Mouse (Mus musculus): Measurements from ENCODE around the gene Coro1c. TPM values are rescaled to one million over a fixed set of nuclear protein-coding genes. Genes with fewer than 3 reads are reported as not detected.
"Not testable (repeated sequence)": the region's sequence is repeated elsewhere in the genome, so short reads cannot be mapped to it uniquely, and the experiment has no call there.

The Coro1c gene
- polyA plus RNA-seq, 1 experiment from 2014 or later: 72.7 TPM

- WGBS: 77% methylated on average over 4 of the region's 4 CpGs
- ATAC-seq (replicated peaks; ENCODE audit: insufficient number of reproducible peaks, insufficient read depth, low FRiP score, low read depth): no peak
- Histone ChIP-seq H3K4me3 (no peak overlapping the region), H3K4me2 (no peak overlapping the region), H3K27me3 (no peaks in the 10 kb centered on the region), H3K4me1 (replicated peaks) (no peaks in the 10 kb centered on the region), H3K9ac (no peak overlapping the region), H3K9me3 (replicated peaks) (no peaks in the 10 kb centered on the region), H3K27ac (no peak overlapping the region), H3K36me3 (no peaks in the 10 kb centered on the region)
Observed at GRCm38 (mm10) chr5:113826619-113827018, 81.9 kb downstream of the Coro1c start.

DNA sequence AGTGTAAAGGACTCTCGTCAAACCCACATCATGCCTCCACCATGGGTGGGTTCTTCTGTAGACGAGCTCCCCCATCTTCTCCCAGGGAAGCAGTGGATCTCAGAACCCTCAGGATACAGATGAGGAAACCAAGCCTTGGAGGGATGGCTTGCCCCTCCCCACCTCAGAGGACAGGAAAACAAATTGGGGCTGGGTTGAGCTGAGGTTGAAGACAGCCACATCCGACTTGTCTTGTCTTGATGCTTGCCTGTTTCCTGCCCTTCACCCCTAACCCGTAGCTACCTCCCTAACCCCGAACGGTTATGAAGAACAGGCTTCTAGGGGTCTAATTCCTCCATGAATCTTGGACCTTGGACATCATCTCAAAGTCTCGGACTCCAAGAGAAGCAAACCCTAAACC, 83.0 kb downstream of the Coro1c start:
- no peak overlapping the region for H3K4me2 ChIP-seq
- no peak overlapping the region for H3K27ac ChIP-seq
- no peaks in the 10 kb centered on the region for H3K36me3 ChIP-seq

GRCm38 (mm10) chr5:113824228-113824627, 84.3 kb downstream of the Coro1c start:
- 79% methylated on average over 4 of the region's 4 CpGs for WGBS
- Histone ChIP-seq H3K27ac (no peak overlapping the region), H3K9ac (no peak overlapping the region), H3K4me3 (no peak overlapping the region), H3K9me3 (replicated peaks) (no peaks in the 10 kb centered on the region), H3K4me2 (no peak overlapping the region), H3K27me3 (no peaks in the 10 kb centered on the region), H3K36me3 (no peaks in the 10 kb centered on the region), H3K4me1 (replicated peaks) (no peaks in the 10 kb centered on the region)
- no peak for ATAC-seq (replicated peaks; ENCODE audit: insufficient number of reproducible peaks, insufficient read depth, low FRiP score, low read depth)

More for the DNA sequence above, 83.0 kb downstream of the Coro1c start:
- Histone ChIP-seq H3K9ac (no peak overlapping the region), H3K27me3 (no peaks in the 10 kb centered on the region), H3K9me3 (replicated peaks) (no peaks in the 10 kb centered on the region), H3K4me1 (replicated peaks) (no peaks in the 10 kb centered on the region), H3K4me3 (no peak overlapping the region)
- ATAC-seq (replicated peaks; ENCODE audit: insufficient number of reproducible peaks, insufficient read depth, low FRiP score, low read depth): no peak
- WGBS: 71% methylated on average over 7 of the region's 7 CpGs

GRCm38 (mm10) chr5:113818572-113818971, 90.0 kb downstream of the Coro1c start:
- peaks cover 3% of the 10 kb centered on the region; the same call in 1 of the 2 replicates for H3K4me1 ChIP-seq (replicated peaks)
- H3K27ac ChIP-seq: no peak overlapping the region
- 70% methylated on average over 14 of the region's 14 CpGs for WGBS
- H3K9me3 ChIP-seq (replicated peaks): no peaks in the 10 kb centered on the region
- ATAC-seq (replicated peaks; ENCODE audit: insufficient number of reproducible peaks, insufficient read depth, low FRiP score, low read depth): no peak
- H3K4me3 ChIP-seq: no peak overlapping the region
- H3K4me2 ChIP-seq: no peak overlapping the region
- H3K27me3 ChIP-seq: peaks cover 9% of the 10 kb centered on the region
- H3K36me3 ChIP-seq: no peaks in the 10 kb centered on the region
- no peak overlapping the region for H3K9ac ChIP-seq

DNA sequence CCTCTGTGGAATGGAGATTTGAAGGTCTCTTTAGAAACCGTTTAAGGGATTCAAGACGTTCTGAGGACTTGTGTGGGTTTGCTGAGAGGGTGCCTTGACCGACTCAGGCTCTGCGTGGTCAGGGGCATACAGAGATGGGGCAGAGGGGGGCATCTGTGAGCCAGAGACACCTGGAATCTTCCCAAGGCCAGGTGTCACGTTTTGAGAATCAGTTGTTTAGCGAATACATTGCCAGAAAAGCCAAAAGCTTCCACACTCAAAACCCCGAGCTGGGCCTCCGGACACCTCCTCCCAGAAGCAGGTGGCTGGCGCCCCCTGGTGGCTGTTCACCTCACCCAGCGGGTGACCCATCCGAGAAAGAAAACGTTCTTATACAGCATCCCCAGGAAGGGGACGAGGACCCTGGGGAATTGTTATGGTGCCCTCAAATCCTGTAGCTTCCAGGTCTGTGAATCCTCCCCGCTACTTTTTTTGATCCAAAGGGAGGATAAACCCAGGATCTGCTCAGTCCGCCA, 92.9 kb downstream of the Coro1c start:
- H3K9ac ChIP-seq: no peak overlapping the region
- no peak overlapping the region for H3K4me3 ChIP-seq
- peaks cover 3% of the 10 kb centered on the region; the same call in 1 of the 2 replicates for H3K4me1 ChIP-seq (replicated peaks)
- 13% methylated on average over 15 of the region's 15 CpGs for WGBS
- no peak overlapping the region for H3K4me2 ChIP-seq
- peaks cover 9% of the 10 kb centered on the region for H3K27me3 ChIP-seq
- no peak for ATAC-seq (replicated peaks; ENCODE audit: insufficient number of reproducible peaks, insufficient read depth, low FRiP score, low read depth)
- H3K27ac ChIP-seq: no peak overlapping the region
- no peaks in the 10 kb centered on the region for H3K36me3 ChIP-seq
- no peaks in the 10 kb centered on the region for H3K9me3 ChIP-seq (replicated peaks)

DNA sequence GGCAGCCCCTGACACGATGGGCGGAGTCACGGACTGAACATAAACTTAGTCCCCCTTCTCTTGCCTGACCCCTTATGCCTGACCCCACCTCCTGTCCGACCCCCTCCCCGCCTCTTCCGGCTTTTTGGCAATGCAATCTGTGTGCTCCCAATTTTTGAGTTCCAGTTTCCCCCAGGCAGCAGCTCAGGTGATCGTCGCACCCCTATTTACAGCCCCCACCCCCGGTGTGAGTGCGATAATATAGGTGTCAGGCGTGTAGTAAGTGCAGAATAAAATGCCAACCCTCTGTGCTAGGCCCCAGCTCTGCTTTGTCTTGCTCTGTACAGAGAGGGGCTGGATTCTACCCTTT, 93.5 kb downstream of the Coro1c start:
- H3K9me3 ChIP-seq (replicated peaks): no peaks in the 10 kb centered on the region

GRCm38 (mm10) chr5:113814111-113815040, 94.2 kb downstream of the Coro1c start:
- Histone ChIP-seq H3K36me3 (no peaks in the 10 kb centered on the region), H3K9ac (no peak overlapping the region), H3K27ac (no peak overlapping the region), H3K27me3 (peaks cover 9% of the 10 kb centered on the region), H3K4me3 (no peak overlapping the region), H3K4me2 (no peak overlapping the region), H3K4me1 (replicated peaks) (peaks cover 3% of the 10 kb centered on the region; the same call in 1 of the 2 replicates), H3K9me3 (replicated peaks) (no peaks in the 10 kb centered on the region)
- ATAC-seq (replicated peaks; ENCODE audit: insufficient number of reproducible peaks, insufficient read depth, low FRiP score, low read depth): no peak
- 31% methylated on average over 27 of the region's 27 CpGs for WGBS

More for the DNA sequence above, 93.5 kb downstream of the Coro1c start:
- Histone ChIP-seq H3K36me3 (no peaks in the 10 kb centered on the region), H3K27ac (no peak overlapping the region), H3K4me1 (replicated peaks) (peaks cover 3% of the 10 kb centered on the region; the same call in 1 of the 2 replicates), H3K27me3 (peaks cover 9% of the 10 kb centered on the region), H3K9ac (no peak overlapping the region), H3K4me2 (no peak overlapping the region), H3K4me3 (no peak overlapping the region)
- no peak for ATAC-seq (replicated peaks; ENCODE audit: insufficient number of reproducible peaks, insufficient read depth, low FRiP score, low read depth)
- 58% methylated on average over 11 of the region's 11 CpGs for WGBS

GRCm38 (mm10) chr5:113813608-113814007, 95.0 kb downstream of the Coro1c start:
- no peaks in the 10 kb centered on the region for H3K9me3 ChIP-seq (replicated peaks)
- H3K9ac ChIP-seq: no peak overlapping the region
- no peak overlapping the region for H3K4me2 ChIP-seq
- peaks cover 9% of the 10 kb centered on the region for H3K27me3 ChIP-seq
- H3K4me1 ChIP-seq (replicated peaks): peaks cover 3% of the 10 kb centered on the region; the same call in 1 of the 2 replicates
- 17% methylated on average over 9 of the region's 9 CpGs for WGBS
- ATAC-seq (replicated peaks; ENCODE audit: insufficient number of reproducible peaks, insufficient read depth, low FRiP score, low read depth): no peak
- H3K36me3 ChIP-seq: no peaks in the 10 kb centered on the region
- no peak overlapping the region for H3K4me3 ChIP-seq
- no peak overlapping the region for H3K27ac ChIP-seq

DNA sequence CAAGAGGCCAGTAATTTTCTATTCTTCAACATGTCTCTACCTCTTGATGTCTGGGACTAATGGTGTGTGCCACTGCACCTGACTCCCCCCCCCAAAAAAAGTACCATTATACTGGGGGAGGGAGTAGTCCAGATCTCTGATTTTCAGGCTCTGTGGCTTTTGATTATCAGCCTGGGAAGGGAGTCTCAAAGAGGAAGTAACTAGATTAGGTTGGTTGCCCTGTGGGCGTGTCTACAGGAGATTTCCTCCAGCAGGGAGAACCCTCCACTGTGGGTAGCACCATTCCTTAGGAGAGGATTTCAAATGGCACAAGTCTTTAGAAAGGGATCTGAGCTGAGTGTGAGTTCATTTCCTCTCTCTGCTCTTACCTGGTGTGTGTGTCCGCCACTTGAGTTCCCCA, 95.9 kb downstream of the Coro1c start:
- H3K27ac ChIP-seq: no peak overlapping the region
- ATAC-seq (replicated peaks; ENCODE audit: insufficient number of reproducible peaks, insufficient read depth, low FRiP score, low read depth): no peak
- H3K9ac ChIP-seq: no peak overlapping the region
- peaks cover 12% of the 10 kb centered on the region for H3K4me1 ChIP-seq (replicated peaks)
- H3K4me3 ChIP-seq: no peak overlapping the region
- peaks cover 9% of the 10 kb centered on the region for H3K27me3 ChIP-seq
- no peaks in the 10 kb centered on the region for H3K36me3 ChIP-seq
- no peaks in the 10 kb centered on the region for H3K9me3 ChIP-seq (replicated peaks)
- H3K4me2 ChIP-seq: no peak overlapping the region
- WGBS: 89% methylated on average over 2 of the region's 2 CpGs

DNA sequence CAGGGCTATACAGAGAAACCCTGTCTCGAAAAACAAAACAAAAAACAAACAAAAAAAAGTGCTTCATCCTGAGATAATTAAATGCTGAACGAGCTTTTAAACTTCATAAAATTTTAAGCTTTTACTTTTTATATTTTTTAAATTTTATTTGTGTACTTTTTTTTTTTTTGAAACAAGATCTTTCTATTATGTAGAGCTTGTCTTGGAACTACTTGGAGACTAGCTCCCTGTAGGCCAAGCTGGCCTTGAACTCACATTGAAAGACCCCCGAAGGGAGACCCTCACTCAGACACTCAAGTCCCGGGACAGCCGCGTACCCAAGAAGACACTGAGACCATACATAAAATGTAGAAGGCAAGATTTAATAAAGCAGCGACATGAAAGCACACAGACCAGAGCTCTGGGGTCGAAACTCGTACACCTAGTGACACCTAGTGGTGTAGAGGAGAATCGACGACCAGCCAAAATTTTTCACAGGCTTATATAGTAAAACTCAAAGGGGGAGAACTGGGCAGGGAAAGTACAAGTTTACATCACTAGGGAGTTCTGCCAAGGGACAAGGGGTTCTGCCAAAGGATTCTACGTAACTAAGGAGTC, 96.6 kb downstream of the Coro1c start:
- WGBS: 20% methylated on average over 11 of the region's 12 CpGs
- H3K4me2 ChIP-seq; H3K9me3 ChIP-seq (replicated peaks); ATAC-seq (replicated peaks; ENCODE audit: insufficient number of reproducible peaks, insufficient read depth, low FRiP score, low read depth); H3K4me3 ChIP-seq; H3K9ac ChIP-seq; H3K27me3 ChIP-seq; H3K27ac ChIP-seq; H3K36me3 ChIP-seq: not testable (repeated sequence)
- peaks cover 13% of the 10 kb centered on the region for H3K4me1 ChIP-seq (replicated peaks)

DNA sequence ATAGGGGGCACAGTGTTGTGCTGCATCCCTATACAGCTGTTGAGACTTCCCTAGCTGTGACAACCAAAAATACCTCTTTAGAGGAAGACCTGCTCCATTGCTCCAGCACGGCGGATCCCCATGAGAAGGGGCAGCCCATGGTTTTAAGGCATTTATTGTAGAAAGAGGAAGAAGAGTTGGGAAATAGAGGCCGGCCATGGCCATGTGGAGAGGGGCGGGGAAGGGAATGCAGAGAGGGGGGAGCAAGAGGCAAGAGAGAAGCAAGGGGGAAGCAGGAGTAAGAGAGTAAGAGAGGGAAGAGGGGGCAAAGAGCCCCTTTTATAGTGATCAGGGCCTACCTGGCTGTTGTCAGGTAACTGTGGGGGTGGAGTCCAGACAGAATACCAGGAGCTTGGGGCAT, 98.4 kb downstream of the Coro1c start:
- Histone ChIP-seq H3K4me2 (no peak overlapping the region), H3K4me3 (no peak overlapping the region), H3K27ac (no peak overlapping the region), H3K9me3 (replicated peaks) (no peaks in the 10 kb centered on the region), H3K9ac (no peak overlapping the region), H3K36me3 (no peaks in the 10 kb centered on the region), H3K4me1 (replicated peaks) (peaks cover 10% of the 10 kb centered on the region), H3K27me3 (peaks cover 9% of the 10 kb centered on the region)
- ATAC-seq (replicated peaks; ENCODE audit: insufficient number of reproducible peaks, insufficient read depth, low FRiP score, low read depth): no peak
- 82% methylated on average over 4 of the region's 4 CpGs for WGBS

Data from heart, embryonic 15.5 days (tissue).